Mouse (Mus musculus) gastrocnemius, postnatal 36 days (tissue): ENCODE data around the gene Gm37240. TPM values are rescaled to one million over a fixed set of nuclear protein-coding genes. Genes with fewer than 3 reads are reported as not detected.

Experiments
- DNase-seq, 2 experiments: peaks; one replicate each; pipeline ENCODE4 v3.0.0; 2022
- intact Hi-C: fragments of 180-260 bp; cut with DNase I; formaldehyde crosslinking; loops from one replicate; pipeline ENCODE4 v1.15.1; 2025
- total RNA-seq, 2 experiments: library from RNA; stranded (reverse); gene quantifications; 2 replicates each; pipeline ENCODE4 v1.2.3; 2021

Gene Gm37240
- total RNA-seq, 2 experiments from 2014 or later, result 35.6 to 41.7 TPM

- DNase-seq, result peak; percentile 28 to 37
- intact Hi-C loops, result loop anchor here (5.0 kb wide), 1 partner anchor 456 kb away; no protein-coding TSS in a partner anchor
Observed at GRCm38 (mm10) chr3:85377946-85378702, 509.2 kb downstream of the Gm37240 start.

GRCm38 (mm10) chr3:85377505-85377904 lies 509.8 kb downstream of the Gm37240 start:
- intact Hi-C loops, result loop anchor here (5.0 kb wide), 1 partner anchor 455 kb away; no protein-coding TSS in a partner anchor
- DNase-seq, result no peak

- DNase-seq, result no peak
- intact Hi-C loops, result loop anchor here (5.0 kb wide), 1 partner anchor 454 kb away; no protein-coding TSS in a partner anchor
Observed at GRCm38 (mm10) chr3:85376541-85376940, 510.8 kb downstream of the Gm37240 start.

GRCm38 (mm10) chr3:85373039-85373438 lies 514.3 kb downstream of the Gm37240 start:
- DNase-seq, result no peak
- intact Hi-C loops, result no loop called here

GRCm38 (mm10) chr3:85369847-85370246 lies 517.5 kb downstream of the Gm37240 start:
- DNase-seq, result no peak
- intact Hi-C loops, result no loop called here

GRCm38 (mm10) chr3:85369157-85369556 lies 518.2 kb downstream of the Gm37240 start:
- intact Hi-C loops, result no loop called here

GRCm38 (mm10) chr3:85368354-85369120 lies 518.8 kb downstream of the Gm37240 start:
- intact Hi-C loops, result no loop called here

More at GRCm38 (mm10) chr3:85369157-85369556, 518.2 kb downstream of the Gm37240 start:
- no peak for DNase-seq

GRCm38 (mm10) chr3:85364591-85365343 lies 522.6 kb downstream of the Gm37240 start:
- intact Hi-C loops, result loop anchor here (5.0 kb wide), 1 partner anchor 82 kb away; no protein-coding TSS in a partner anchor
- DNase-seq, result no peak

More at GRCm38 (mm10) chr3:85368354-85369120, 518.8 kb downstream of the Gm37240 start:
- DNase-seq, result no peak

- no peak for DNase-seq
- intact Hi-C loops, result loop anchor here (5.0 kb wide), 1 partner anchor 81 kb away; no protein-coding TSS in a partner anchor
Observed at GRCm38 (mm10) chr3:85362883-85363282, 524.4 kb downstream of the Gm37240 start.

- intact Hi-C loops, result no loop called here
- DNase-seq, result no peak
Observed at GRCm38 (mm10) chr3:85356373-85356772, 530.9 kb downstream of the Gm37240 start.

- intact Hi-C loops, result no loop called here
- no peak for DNase-seq
Observed at GRCm38 (mm10) chr3:85348021-85348420, 539.3 kb downstream of the Gm37240 start.

GRCm38 (mm10) chr3:85341103-85341860 lies 546.0 kb downstream of the Gm37240 start:
- intact Hi-C loops, result no loop called here
- DNase-seq, result no peak

GRCm38 (mm10) chr3:85340491-85340890 lies 546.8 kb downstream of the Gm37240 start:
- no peak for DNase-seq
- intact Hi-C loops, result no loop called here

- intact Hi-C loops, result no loop called here
- no peak for DNase-seq
Observed at GRCm38 (mm10) chr3:85339926-85340325, 547.4 kb downstream of the Gm37240 start.

GRCm38 (mm10) chr3:85339269-85339820 lies 548.0 kb downstream of the Gm37240 start:
- DNase-seq, result no peak
- intact Hi-C loops, result no loop called here

GRCm38 (mm10) chr3:85338755-85339095 lies 548.6 kb downstream of the Gm37240 start:
- intact Hi-C loops, result no loop called here
- no peak for DNase-seq

GRCm38 (mm10) chr3:85337881-85338754 lies 549.2 kb downstream of the Gm37240 start:
- DNase-seq, result no peak
- intact Hi-C loops, result no loop called here

- intact Hi-C loops, result no loop called here
- DNase-seq, result no peak
Observed at GRCm38 (mm10) chr3:85335517-85335916, 551.8 kb downstream of the Gm37240 start.

- intact Hi-C loops, result no loop called here
Observed at GRCm38 (mm10) chr3:85332276-85332675, 555.0 kb downstream of the Gm37240 start.

More at GRCm38 (mm10) chr3:85332276-85332675, 555.0 kb downstream of the Gm37240 start:
- no peak for DNase-seq
